Mouse (Mus musculus): Measurements from ENCODE around the gene Epc2. TPM values are rescaled to one million over a fixed set of nuclear protein-coding genes. Genes with fewer than 3 reads are reported as not detected.
A peak's percentile ranks its signal among the peaks of the same experiment; 100 is the strongest.

Gene Epc2
- polyA plus RNA-seq, 1 experiment from 2014 or later: 7.1 TPM

DNA sequence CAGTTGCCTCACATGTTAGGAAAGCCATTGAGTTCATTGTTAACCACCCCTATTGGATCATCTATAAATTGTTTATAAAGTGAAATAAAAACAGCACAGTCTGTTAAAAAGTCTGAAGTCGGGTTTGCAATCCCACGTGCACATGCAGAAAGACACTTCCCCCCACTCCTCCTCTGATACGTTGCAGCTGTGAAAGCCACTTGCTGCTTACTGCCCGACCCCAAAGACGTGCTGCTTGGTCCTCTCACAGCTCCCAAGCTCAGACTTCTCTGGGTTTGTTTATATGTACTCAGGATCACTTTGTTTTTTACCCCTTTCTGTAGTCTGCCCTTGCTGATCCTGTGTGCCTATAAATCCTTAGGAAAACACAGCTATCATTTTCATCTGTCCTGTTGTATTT is 96.5 kb downstream of the Epc2 start:
- Histone ChIP-seq H3K27ac (no peak overlapping the region), H3K4me3 (no peak overlapping the region), H3K9me3 (no peaks in the 10 kb centered on the region), H3K27me3 (no peaks in the 10 kb centered on the region), H3K4me1 (no peaks in the 10 kb centered on the region), H3K36me3 (peaks cover 45% of the 10 kb centered on the region), H3K9ac (no peak overlapping the region), H3K4me2 (replicated peaks) (no peak overlapping the region)
- WGBS: 49% methylated on average over 5 of the region's 5 CpGs
- ATAC-seq (ENCODE audit: low FRiP score, low read depth): no peak

DNA sequence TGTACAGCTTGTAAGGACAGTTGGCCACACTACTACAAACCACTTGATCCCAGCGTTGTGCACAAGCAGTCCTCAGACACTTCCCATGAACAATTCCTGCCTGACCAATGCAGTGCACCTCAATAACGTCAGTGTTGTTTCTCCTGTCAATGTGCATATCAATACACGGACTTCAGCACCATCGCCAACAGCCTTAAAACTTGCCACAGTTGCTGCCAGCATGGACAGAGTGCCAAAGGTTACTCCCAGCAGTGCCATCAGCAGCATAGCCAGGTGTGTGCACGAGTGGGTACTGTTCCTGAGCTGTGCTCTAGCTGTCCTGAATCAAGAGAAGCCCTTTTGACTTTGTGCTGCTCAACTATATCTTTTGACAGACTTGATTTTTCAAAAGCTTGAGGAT is 97.2 kb downstream of the Epc2 start:
- no peak for ATAC-seq (ENCODE audit: low FRiP score, low read depth)

DNA sequence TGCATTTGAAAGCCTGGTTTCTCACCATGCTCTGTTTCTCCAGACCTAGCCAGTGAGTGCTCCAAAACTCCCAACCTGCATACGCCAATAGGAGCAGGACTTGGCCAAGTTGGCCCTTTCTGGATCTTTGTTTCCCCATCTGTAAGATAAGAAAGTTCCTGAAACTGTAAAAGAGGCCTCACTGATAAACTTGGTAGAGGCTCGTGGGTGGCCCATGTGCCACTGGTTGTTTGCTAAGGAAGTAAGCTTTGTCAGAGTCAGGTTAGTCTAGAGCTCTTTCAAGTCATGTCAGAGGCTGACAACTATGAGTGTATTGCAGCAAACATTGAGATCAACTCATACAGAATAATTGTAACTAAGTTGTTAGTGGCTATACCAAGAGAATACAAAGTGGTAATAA is 101.8 kb downstream of the Epc2 start:
- H3K4me1 ChIP-seq: no peaks in the 10 kb centered on the region
- no peak overlapping the region for H3K4me3 ChIP-seq
- H3K36me3 ChIP-seq: peaks cover 47% of the 10 kb centered on the region
- no peaks in the 10 kb centered on the region for H3K9me3 ChIP-seq
- H3K4me2 ChIP-seq (replicated peaks): no peak overlapping the region
- H3K27me3 ChIP-seq: no peaks in the 10 kb centered on the region
- ATAC-seq (ENCODE audit: low FRiP score, low read depth): no peak
- no peak overlapping the region for H3K9ac ChIP-seq
- no peak overlapping the region for H3K27ac ChIP-seq
- 94% methylated on average over 2 of the region's 2 CpGs for WGBS

More for the DNA sequence above, 97.2 kb downstream of the Epc2 start:
- no peak overlapping the region for H3K4me2 ChIP-seq (replicated peaks)
- no peak overlapping the region for H3K27ac ChIP-seq
- H3K9ac ChIP-seq: no peak overlapping the region
- WGBS: 92% methylated on average over 5 of the region's 5 CpGs
- H3K4me3 ChIP-seq: no peak overlapping the region
- H3K9me3 ChIP-seq: no peaks in the 10 kb centered on the region
- H3K4me1 ChIP-seq: no peaks in the 10 kb centered on the region
- H3K36me3 ChIP-seq: peaks cover 51% of the 10 kb centered on the region
- no peaks in the 10 kb centered on the region for H3K27me3 ChIP-seq

DNA sequence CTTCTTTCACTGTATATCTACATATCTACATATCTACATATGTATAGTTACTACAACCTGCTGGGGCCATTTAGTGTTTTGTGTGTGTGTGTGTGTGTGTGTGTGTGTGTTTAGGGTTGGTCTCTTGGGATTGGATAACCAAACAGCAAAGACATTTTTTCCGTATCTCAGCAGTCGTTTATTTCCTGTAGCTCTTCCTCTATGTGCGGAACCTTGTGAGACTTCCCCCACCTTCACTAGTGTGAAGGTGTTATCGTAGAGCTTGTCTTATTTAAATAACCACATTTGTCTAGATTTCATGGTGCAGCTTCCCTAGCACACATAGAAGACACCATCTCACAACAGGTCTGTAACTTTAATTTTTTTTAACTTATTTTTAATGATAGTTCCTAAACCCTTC is 106.1 kb downstream of the Epc2 start:
- Histone ChIP-seq H3K27me3 (no peaks in the 10 kb centered on the region), H3K4me2 (replicated peaks) (no peak overlapping the region), H3K9me3 (no peaks in the 10 kb centered on the region), H3K36me3 (peaks cover 27% of the 10 kb centered on the region), H3K9ac (no peak overlapping the region), H3K4me3 (no peak overlapping the region), H3K27ac (no peak overlapping the region), H3K4me1 (no peaks in the 10 kb centered on the region)
- 90% methylated on average over 4 of the region's 4 CpGs for WGBS
- no peak for ATAC-seq (ENCODE audit: low FRiP score, low read depth)

DNA sequence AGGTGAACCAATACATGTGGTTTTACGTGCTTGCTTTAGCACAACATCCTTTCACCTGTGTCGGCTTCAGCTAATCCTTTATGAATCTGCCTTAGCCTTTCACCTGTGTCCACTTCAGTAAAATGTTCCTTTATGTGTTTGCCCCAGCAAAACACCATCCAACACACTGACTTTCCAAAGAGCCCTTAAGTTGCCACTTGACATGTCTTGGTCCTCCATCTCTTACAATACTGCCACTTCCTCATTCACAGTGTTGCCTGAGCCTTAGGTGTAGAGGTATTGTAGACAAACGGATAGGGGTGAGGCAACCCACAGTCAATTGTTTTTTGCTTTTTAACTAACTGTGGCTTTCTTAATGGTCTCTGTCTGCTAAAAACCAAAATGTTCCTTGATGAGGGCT is 107.1 kb downstream of the Epc2 start:
- Histone ChIP-seq H3K4me2 (replicated peaks) (no peak overlapping the region), H3K27ac (no peak overlapping the region), H3K9me3 (no peaks in the 10 kb centered on the region), H3K4me1 (no peaks in the 10 kb centered on the region), H3K36me3 (peaks cover 20% of the 10 kb centered on the region), H3K9ac (no peak overlapping the region), H3K27me3 (no peaks in the 10 kb centered on the region), H3K4me3 (no peak overlapping the region)
- 91% methylated on average over 3 of the region's 3 CpGs for WGBS
- no peak for ATAC-seq (ENCODE audit: low FRiP score, low read depth)

DNA sequence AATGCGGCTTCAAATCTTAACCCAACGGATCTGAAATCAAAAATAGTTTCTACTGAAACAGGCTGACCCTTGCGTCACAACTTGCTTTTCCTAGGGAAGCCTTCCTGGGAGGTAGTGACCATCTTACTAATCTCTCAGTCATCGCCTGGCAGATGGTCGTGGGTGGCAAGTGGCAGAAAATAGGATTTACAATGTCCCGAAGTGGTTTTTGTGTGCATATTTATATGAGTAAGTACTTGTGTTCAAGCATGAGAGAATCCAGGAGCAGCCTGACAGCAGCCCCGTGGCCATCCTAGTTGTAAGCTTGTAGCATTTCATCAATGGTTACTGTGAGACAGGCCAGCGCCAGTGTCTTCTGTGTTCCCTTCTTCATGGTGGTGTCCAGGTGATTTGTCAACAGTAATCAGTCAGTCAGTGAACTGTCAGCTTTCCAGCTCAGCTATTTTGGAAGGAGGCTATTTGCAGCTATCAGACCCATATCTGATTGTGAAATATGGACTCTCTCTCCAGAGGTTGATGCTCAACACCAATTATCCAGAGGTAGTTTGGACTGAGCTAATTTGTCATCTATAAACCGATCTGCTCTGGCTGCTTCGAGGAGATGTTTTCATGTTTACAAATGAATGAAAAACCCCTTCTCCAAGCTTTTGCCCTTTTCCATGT is 111.5 kb downstream of the Epc2 start:
- H3K9ac ChIP-seq: no peak overlapping the region
- H3K27me3 ChIP-seq: no peaks in the 10 kb centered on the region
- ATAC-seq (ENCODE audit: low FRiP score, low read depth): no peak
- H3K36me3 ChIP-seq: 0 out of 2 replicates have a peak, but pooled peaks cover 4% of the 10 kb centered on the region
- no peak overlapping the region for H3K4me2 ChIP-seq (replicated peaks)
- no peak overlapping the region for H3K4me3 ChIP-seq
- 0 out of 2 replicates have a peak, but pooled peaks cover 2% of the 10 kb centered on the region for H3K4me1 ChIP-seq
- no peak overlapping the region for H3K27ac ChIP-seq
- 86% methylated on average over 10 of the region's 10 CpGs for WGBS
- no peaks in the 10 kb centered on the region for H3K9me3 ChIP-seq

DNA sequence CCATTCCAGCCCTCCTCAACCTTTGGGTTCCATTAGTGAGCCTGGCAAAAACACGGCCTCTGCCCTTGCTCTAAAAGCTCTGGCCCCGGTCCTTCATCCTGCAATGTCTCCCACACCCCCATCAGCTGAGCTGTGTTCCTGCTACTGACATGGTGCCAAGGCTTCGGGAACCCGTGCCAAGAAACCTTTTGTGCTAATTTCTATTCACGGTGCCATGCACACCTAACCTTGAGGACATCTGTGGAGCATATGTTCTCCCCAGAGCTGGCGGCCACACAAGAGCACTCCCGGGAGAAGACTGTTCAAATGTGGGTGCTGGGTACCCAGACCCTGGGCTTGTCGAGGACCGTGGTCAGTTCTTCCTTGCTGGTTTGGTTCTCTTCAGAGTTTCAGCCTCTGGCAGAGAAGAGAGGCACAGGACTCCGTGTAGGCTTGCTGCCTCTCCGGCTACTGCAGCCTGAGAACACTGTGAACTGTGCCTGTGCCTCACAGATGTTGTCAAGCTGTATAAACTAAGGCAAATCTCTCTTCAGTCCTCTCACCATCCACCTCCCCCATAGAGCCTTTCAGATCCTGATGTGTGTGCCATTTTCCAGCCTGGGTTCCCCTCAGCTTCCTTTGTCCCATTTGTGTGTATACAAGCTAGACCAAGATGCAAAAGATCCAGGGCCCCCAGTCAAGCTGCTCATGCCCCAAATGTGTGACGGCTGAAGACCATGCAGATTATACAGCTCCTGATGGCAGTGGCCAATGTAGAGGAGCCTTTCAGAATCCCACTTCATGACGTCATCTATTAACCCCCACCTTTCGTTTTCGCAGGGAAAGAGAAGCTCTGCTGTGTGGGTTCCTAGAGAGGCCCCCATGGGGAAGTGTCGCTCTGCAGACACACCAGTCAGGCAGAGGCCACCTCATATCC is 118.8 kb downstream of the Epc2 start:
- H3K9me3 ChIP-seq: no peaks in the 10 kb centered on the region
- H3K9ac ChIP-seq: no peak overlapping the region
- no peaks in the 10 kb centered on the region for H3K27me3 ChIP-seq
- H3K4me1 ChIP-seq: peaks cover 51% of the 10 kb centered on the region
- no peak overlapping the region for H3K4me3 ChIP-seq
- 35% methylated on average over 16 of the region's 16 CpGs for WGBS
- peak overlapping the region; percentile 43 for H3K4me2 ChIP-seq (replicated peaks)
- no peaks in the 10 kb centered on the region for H3K36me3 ChIP-seq
- peak; percentile 66 for ATAC-seq (ENCODE audit: low FRiP score, low read depth)
- peak overlapping the region; percentile 29; the same call in 1 of the 2 replicates for H3K27ac ChIP-seq

DNA sequence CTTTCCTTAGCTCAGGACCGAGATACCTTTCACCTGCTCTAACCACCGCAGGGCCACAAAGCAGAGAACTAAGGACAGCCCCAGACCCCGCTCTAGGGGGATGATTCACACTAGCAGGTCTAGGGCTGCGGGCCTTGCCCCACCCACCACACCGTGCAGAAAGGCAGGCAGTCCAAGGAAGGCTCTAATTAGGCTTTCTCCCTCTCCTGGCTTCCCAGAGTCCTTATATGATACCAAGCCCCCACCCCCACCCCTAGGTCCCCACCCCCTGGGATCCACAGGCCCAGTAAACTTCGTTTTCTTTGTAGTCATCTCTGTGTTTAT is 119.5 kb downstream of the Epc2 start:
- H3K27ac ChIP-seq: peak overlapping the region; percentile 22; the same call in 1 of the 2 replicates
- no peak overlapping the region for H3K4me3 ChIP-seq
- no peaks in the 10 kb centered on the region for H3K27me3 ChIP-seq
- H3K4me2 ChIP-seq (replicated peaks): peak overlapping the region; percentile 43; the same call in 1 of the 2 replicates
- ATAC-seq (ENCODE audit: low FRiP score, low read depth): peak; percentile 24; the same call in 1 of the 2 replicates
- peaks cover 51% of the 10 kb centered on the region for H3K4me1 ChIP-seq
- WGBS: 34% methylated on average over 6 of the region's 6 CpGs
- H3K9ac ChIP-seq: no peak overlapping the region
- H3K36me3 ChIP-seq: no peaks in the 10 kb centered on the region
- H3K9me3 ChIP-seq: no peaks in the 10 kb centered on the region

DNA sequence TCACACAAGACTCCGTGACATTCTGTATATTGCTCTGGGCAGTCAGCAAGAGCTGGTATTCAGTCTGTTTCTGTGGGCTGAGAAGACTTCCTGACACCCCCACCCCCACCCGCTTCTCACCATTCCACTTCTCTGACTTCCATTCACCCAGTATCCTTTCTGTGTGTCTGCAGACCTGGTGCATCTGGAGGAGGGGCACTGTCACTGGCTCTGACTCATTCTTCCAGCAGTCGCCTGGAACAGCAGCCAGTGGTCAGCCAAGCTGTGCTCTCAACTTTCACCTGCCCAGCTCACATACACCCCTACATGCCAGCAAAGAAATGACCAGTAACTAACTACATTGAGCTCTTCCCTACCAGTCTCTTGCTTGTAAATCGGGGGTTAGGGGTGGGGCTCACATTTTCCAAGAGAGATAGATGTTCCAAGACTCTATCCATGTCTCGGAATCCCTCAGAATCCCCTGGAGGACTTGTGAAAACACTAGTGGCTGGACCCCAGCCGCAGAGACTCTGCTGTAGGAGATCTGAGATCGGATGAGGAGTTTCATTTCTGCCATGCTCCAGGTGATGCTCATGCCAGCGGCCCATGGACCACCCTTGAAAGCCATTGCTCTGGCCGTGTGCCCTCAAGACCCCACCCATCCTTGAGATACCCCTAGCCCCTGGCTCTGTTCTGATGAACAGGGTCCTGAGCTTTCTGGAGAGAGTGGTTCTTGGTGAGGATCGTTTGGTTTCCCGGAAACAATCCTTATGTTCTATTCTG is 120.1 kb downstream of the Epc2 start:
- H3K9ac ChIP-seq: no peak overlapping the region
- no peaks in the 10 kb centered on the region for H3K27me3 ChIP-seq
- H3K36me3 ChIP-seq: no peaks in the 10 kb centered on the region
- peak overlapping the region; percentile 56 for H3K4me2 ChIP-seq (replicated peaks)
- no peaks in the 10 kb centered on the region for H3K9me3 ChIP-seq
- no peak for ATAC-seq (ENCODE audit: low FRiP score, low read depth)
- H3K4me1 ChIP-seq: peaks cover 51% of the 10 kb centered on the region
- no peak overlapping the region for H3K27ac ChIP-seq
- H3K4me3 ChIP-seq: no peak overlapping the region
- 60% methylated on average over 11 of the region's 11 CpGs for WGBS

DNA sequence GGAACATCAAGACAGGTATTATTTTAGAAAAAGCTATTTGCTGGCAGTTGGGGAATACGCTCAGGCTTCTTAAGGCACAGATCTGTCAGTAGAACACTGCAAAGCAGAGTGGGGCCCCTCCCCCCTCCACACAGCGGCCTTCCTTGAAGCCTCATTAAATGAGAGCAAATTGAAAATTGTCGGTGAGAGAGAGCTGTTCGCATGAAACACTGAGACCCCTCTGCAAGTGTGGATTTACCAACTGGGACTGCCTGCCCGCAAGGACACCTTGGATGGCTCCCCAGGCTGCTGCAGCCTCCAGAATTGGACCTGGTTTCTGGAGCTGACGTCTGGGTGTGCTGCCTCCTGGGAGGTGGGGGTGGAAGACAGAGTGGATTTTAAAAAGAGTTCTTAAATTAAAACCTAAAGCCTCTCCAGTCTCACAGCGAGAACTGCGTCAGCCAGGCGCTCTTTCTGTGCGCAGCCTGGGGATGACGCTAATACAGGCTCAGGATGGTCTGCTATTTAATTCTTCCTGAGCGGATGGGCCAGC is 120.9 kb downstream of the Epc2 start:
- 26% methylated on average over 12 of the region's 12 CpGs for WGBS
- Histone ChIP-seq H3K4me1 (peaks cover 51% of the 10 kb centered on the region), H3K27me3 (no peaks in the 10 kb centered on the region), H3K27ac (peak overlapping the region; percentile 29; the same call in 1 of the 2 replicates), H3K9me3 (no peaks in the 10 kb centered on the region), H3K4me2 (replicated peaks) (peak overlapping the region; percentile 56), H3K4me3 (peak overlapping the region; percentile 18), H3K36me3 (no peaks in the 10 kb centered on the region), H3K9ac (0 out of 2 replicates have a peak overlapping the region, but pooled peaks have one; percentile 19)
- ATAC-seq (ENCODE audit: low FRiP score, low read depth): peak; percentile 39

DNA sequence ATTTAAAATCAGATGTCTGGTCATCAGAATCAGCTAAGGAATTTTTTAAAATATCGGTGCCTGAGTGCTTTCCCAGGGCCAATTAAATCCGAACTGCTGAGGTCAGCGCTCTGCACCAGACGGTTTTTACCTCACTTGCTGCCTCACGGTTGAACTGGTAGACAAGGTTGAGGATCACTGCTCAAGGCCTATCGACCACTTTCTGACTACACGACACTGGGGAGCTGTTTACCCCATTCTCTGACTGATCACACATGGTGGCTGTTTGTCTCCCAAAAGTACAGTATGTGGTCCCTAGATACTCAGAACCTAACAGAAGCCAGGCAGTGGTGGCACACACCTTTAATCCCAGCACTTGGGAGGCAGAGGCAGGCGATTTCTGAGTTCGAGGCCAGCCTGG is 121.4 kb downstream of the Epc2 start:
- H3K27me3 ChIP-seq: no peaks in the 10 kb centered on the region
- peak overlapping the region; percentile 18 for H3K4me3 ChIP-seq
- H3K4me1 ChIP-seq: peaks cover 51% of the 10 kb centered on the region
- H3K9ac ChIP-seq: 0 out of 2 replicates have a peak overlapping the region, but pooled peaks have one; percentile 19
- no peaks in the 10 kb centered on the region for H3K36me3 ChIP-seq
- H3K4me2 ChIP-seq (replicated peaks): peak overlapping the region; percentile 56
- H3K9me3 ChIP-seq: no peaks in the 10 kb centered on the region
- H3K27ac ChIP-seq: peak overlapping the region; percentile 29; the same call in 1 of the 2 replicates
- WGBS: 42% methylated on average over 9 of the region's 9 CpGs
- ATAC-seq (ENCODE audit: low FRiP score, low read depth): peak; percentile 17; the same call in 1 of the 2 replicates

All from limb, embryonic 13.5 days (tissue).